10 mouse cellular contexts compared by ENCODE assay signal in the genomic region with DNA sequence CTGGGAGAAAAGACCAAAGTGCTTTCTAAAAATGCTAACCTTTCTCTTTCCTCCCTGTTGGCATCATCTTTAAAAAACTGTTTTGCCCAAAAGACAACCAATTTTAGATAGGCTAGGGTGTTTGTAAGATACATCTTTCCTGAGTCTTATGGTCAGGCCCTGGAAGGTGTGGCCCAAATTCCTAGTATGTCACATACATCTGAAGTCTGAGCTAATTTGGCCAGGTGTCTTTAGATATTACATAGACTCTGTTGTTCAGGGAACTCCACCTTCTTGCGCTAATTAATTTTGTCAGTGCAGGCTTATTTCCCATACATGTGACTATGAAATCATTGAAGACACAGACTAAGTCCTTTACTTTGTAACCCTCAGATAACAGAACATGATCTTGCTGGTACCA. TPM values are rescaled to one million over a fixed set of nuclear protein-coding genes. Genes with fewer than 3 reads are reported as not detected.
A peak's percentile ranks its signal among the peaks of the same experiment; 100 is the strongest.
DNase-seq lines count a peak whose midpoint lies in the region; ATAC-seq and TF ChIP-seq lines count a peak whose summit lies in the region.
"Had no signal": no experiment of that assay in that cellular context is flagged by ENCODE, and none has a peak within 500 bp of the region (broad histone marks: within the 10 kb centered on the region; RNA-seq: fewer than 3 reads in every experiment).

No protein-coding gene starts in this region.

- H3K27me3 ChIP-seq in embryonic facial prominence, embryonic 11.5 days (ENCODE audit: control insufficient read depth, insufficient read depth, low read length) = no peaks in the 10 kb centered on the region
- H3K27me3 ChIP-seq in intestine, embryonic 16.5 days (replicated peaks; ENCODE audit: control insufficient read depth, insufficient read depth, low read length) = no peaks in the 10 kb centered on the region
- no peaks in the 10 kb centered on the region for H3K27me3 ChIP-seq in neural tube, embryonic 13.5 days

- peak overlapping the region; percentile 99 for H3K4me3 ChIP-seq in left cerebral cortex, adult 2 months
- peak overlapping the region; percentile 99 for H3K4me3 ChIP-seq in embryonic facial prominence, embryonic 11.5 days (ENCODE audit: low read depth, low read length)
- H3K4me3 ChIP-seq in intestine, embryonic 16.5 days (ENCODE audit: low read length) = no peak overlapping the region
- peak overlapping the region; percentile 98 for H3K4me3 ChIP-seq in neural tube, embryonic 13.5 days

- no peak for ATAC-seq in embryonic facial prominence, embryonic 11.5 days (replicated peaks; ENCODE audit: insufficient number of reproducible peaks, low FRiP score, low TSS enrichment, low read depth)
- no peak for ATAC-seq in intestine, embryonic 16.5 days
- no peak for ATAC-seq in neural tube, embryonic 13.5 days (ENCODE audit: low read depth)
- no peak for ATAC-seq in monocyte, adult 5-6 weeks (replicated peaks; ENCODE audit: insufficient number of reproducible peaks, low FRiP score, low TSS enrichment, poor library complexity, severe bottlenecking)
- ATAC-seq: activated CD4-positive, CD25-positive, alpha-beta regulatory T cell, adult 4 months had no signal

- TF ChIP-seq CTCF in left cerebral cortex, adult 2 months (IDR thresholded peaks at IDR 0.05) = no peak

- no peaks in the 10 kb centered on the region for H3K36me3 ChIP-seq in embryonic facial prominence, embryonic 11.5 days (replicated peaks; ENCODE audit: control insufficient read depth, insufficient read depth, low read depth, low read length)
- H3K36me3 ChIP-seq in intestine, embryonic 16.5 days (ENCODE audit: control insufficient read depth, insufficient read depth, low read length) = no peaks in the 10 kb centered on the region
- H3K36me3 ChIP-seq in neural tube, embryonic 13.5 days = no peaks in the 10 kb centered on the region

- DNase-seq in left cerebral cortex, adult 2 months (ENCODE audit: extremely low spot score in 1 of 2, low spot score in 2 of 2) = no peak
- DNase-seq in left cerebral cortex, adult 11 months (ENCODE audit: low spot score) = no peak
- no peak for DNase-seq in embryonic facial prominence, embryonic 11.5 days (ENCODE audit: low spot score)
- no peak for DNase-seq in layer of hippocampus, postnatal 14 days (ENCODE audit: low spot score in 2 of 2)
- DNase-seq in ovary, postnatal 14 days (ENCODE audit: low spot score) = no peak
- DNase-seq: right cerebral cortex, postnatal 25 days had no signal

- H3K4me1 ChIP-seq in embryonic facial prominence, embryonic 11.5 days (ENCODE audit: control insufficient read depth, insufficient read depth, low read length) = no peaks in the 10 kb centered on the region
- peaks cover 20% of the 10 kb centered on the region for H3K4me1 ChIP-seq in intestine, embryonic 16.5 days (ENCODE audit: control insufficient read depth, insufficient read depth, low read length)
- H3K4me1 ChIP-seq in neural tube, embryonic 13.5 days (replicated peaks) = peaks cover 32% of the 10 kb centered on the region

- peak overlapping the region; percentile 98; the same call in 1 of the 2 replicates for H3K27ac ChIP-seq in left cerebral cortex, adult 2 months
- no peak overlapping the region for H3K27ac ChIP-seq in embryonic facial prominence, embryonic 11.5 days (replicated peaks; ENCODE audit: low read depth, low read length)
- H3K27ac ChIP-seq in intestine, embryonic 16.5 days (ENCODE audit: low read length) = no peak overlapping the region
- no peak overlapping the region for H3K27ac ChIP-seq in neural tube, embryonic 13.5 days (replicated peaks)

- H3K9me3 ChIP-seq in embryonic facial prominence, embryonic 11.5 days (replicated peaks; ENCODE audit: control insufficient read depth, low read length) = no peaks in the 10 kb centered on the region
- H3K9me3 ChIP-seq in intestine, embryonic 16.5 days (ENCODE audit: control insufficient read depth, low read length) = no peaks in the 10 kb centered on the region
- H3K9me3 ChIP-seq in neural tube, embryonic 13.5 days = no peaks in the 10 kb centered on the region

- peak overlapping the region; percentile 76 for H3K4me2 ChIP-seq in embryonic facial prominence, embryonic 11.5 days (ENCODE audit: low read depth, low read length)
- peak overlapping the region; percentile 82 for H3K4me2 ChIP-seq in intestine, embryonic 16.5 days (ENCODE audit: low read depth, low read length)
- peak overlapping the region; percentile 78 for H3K4me2 ChIP-seq in neural tube, embryonic 13.5 days

- intact Hi-C loops in left cerebral cortex, adult 2 months (cut with DNase I) = loop anchor here (5.0 kb wide), 1 partner anchor 139 kb away; no protein-coding TSS in a partner anchor

- WGBS in embryonic facial prominence, embryonic 11.5 days = 91% methylated on average over 1 of the region's 1 CpGs
- 88% methylated on average over 1 of the region's 1 CpGs for WGBS in intestine, embryonic 16.5 days
- 95% methylated on average over 1 of the region's 1 CpGs for WGBS in neural tube, embryonic 13.5 days

- no peak overlapping the region for H3K9ac ChIP-seq in embryonic facial prominence, embryonic 11.5 days (replicated peaks; ENCODE audit: low read length)
- H3K9ac ChIP-seq in intestine, embryonic 16.5 days (ENCODE audit: low read depth, low read length) = no peak overlapping the region
- H3K9ac ChIP-seq in neural tube, embryonic 13.5 days = peak overlapping the region; percentile 99

RNA-seq across cellular contexts. Expression of gene Cul1, which starts 2.6 kb away (rescaled TPM):
- 100 to 1,000 TPM; 115 to 124 TPM for total RNA-seq in left cerebral cortex, adult 2 months (2021)
- polyA plus RNA-seq in embryonic facial prominence, embryonic 11.5 days (2014; fragmentation: Nextera tagmentation; extraction: Ambion mirVana) = 179 and 182 TPM in 2 replicates
- 94.2 and 97.6 TPM in 2 replicates for polyA plus RNA-seq in intestine, embryonic 16.5 days (2015; fragmentation: Nextera tagmentation; extraction: Ambion mirVana)
- 116 and 127 TPM in 2 replicates for polyA plus RNA-seq in neural tube, embryonic 13.5 days (2015; fragmentation: Nextera tagmentation; extraction: Ambion mirVana)
- 100 to 1,000 TPM; 107 to 118 TPM for total RNA-seq in layer of hippocampus, postnatal 14 days (2021)
- total RNA-seq in monocyte, adult 5-6 weeks (2017) = 149 to 202 TPM (median 175 TPM) in 3 replicates
